Mouse (Mus musculus) heart, embryonic 11.5 days (tissue): Measurements from ENCODE around the gene Dhcr24. TPM values are rescaled to one million over a fixed set of nuclear protein-coding genes. Genes with fewer than 3 reads are reported as not detected.

Source experiments
- ATAC-seq: fragments of 200-750 bp; cut with Nextera tagmentation; replicated peaks from 2 replicates; pipeline ENCODE4 v1.8.0; 2017; ENCODE audit warnings: moderate library complexity; ENCODE audit not compliant: insufficient number of reproducible peaks, low FRiP score, low TSS enrichment
- H3K27ac ChIP-seq: fragments of 300-500 bp; sonication (generic); 2 replicates; pipeline ENCODE4 v1.5.1; 2014; ENCODE audit warnings: mild to moderate bottlenecking, low read depth, low read length
- H3K27me3 ChIP-seq: fragments of 300-500 bp; sonication (generic); 2 replicates; pipeline ENCODE4 v1.6.1; 2014; ENCODE audit warnings: mild to moderate bottlenecking, low read length, mixed read lengths; ENCODE audit not compliant: control insufficient read depth, insufficient read depth
- H3K36me3 ChIP-seq: fragments of 300-500 bp; sonication (generic); 2 replicates; pipeline ENCODE4 v1.6.1; 2014; ENCODE audit warnings: mild to moderate bottlenecking, low read length, moderate library complexity, mixed read lengths; ENCODE audit not compliant: control insufficient read depth, insufficient read depth
- H3K4me1 ChIP-seq: fragments of 300-500 bp; sonication (generic); 2 replicates; pipeline ENCODE4 v1.6.1; 2014; ENCODE audit warnings: low read length; ENCODE audit not compliant: control insufficient read depth, insufficient read depth
- H3K4me2 ChIP-seq: fragments of 300-500 bp; sonication (generic); 2 replicates; pipeline ENCODE4 v1.6.1; 2014; ENCODE audit warnings: mild to moderate bottlenecking, moderate library complexity
- H3K4me3 ChIP-seq: fragments of 300-500 bp; sonication (generic); 2 replicates; pipeline ENCODE4 v1.5.1; 2014; ENCODE audit warnings: low read depth, low read length
- H3K9ac ChIP-seq: fragments of 300-500 bp; sonication (generic); 2 replicates; pipeline ENCODE4 v1.6.1; 2014; ENCODE audit warnings: mild to moderate bottlenecking, low read depth, low read length, moderate library complexity
- H3K9me3 ChIP-seq: fragments of 300-500 bp; sonication (generic); replicated peaks from 2 replicates; pipeline ENCODE4 v1.6.1; 2016; ENCODE audit warnings: low read length; ENCODE audit not compliant: control insufficient read depth
- WGBS: fragments of 180-500 bp; shearing (Covaris S2); extraction: QIAGEN DNeasy Blood & Tissue Kit; methylation state at CpG from one replicate; pipeline ENCODE4 v1.1.7; 2014; ENCODE audit not compliant: insufficient replicate concordance; 5-methylcytosine and 5-hydroxymethylcytosine counted together
- polyA plus RNA-seq: library from polyadenylated mRNA; unstranded; fragments of >200 nt; fragmentation: Nextera tagmentation; extraction: Ambion mirVana; gene quantifications from 2 replicates; pipeline ENCODE4 v1.2.1, GENCODE M21; 2014

Dhcr24 gene
- polyA plus RNA-seq, 1 experiment from 2014 or later: 22.1 TPM

DNA sequence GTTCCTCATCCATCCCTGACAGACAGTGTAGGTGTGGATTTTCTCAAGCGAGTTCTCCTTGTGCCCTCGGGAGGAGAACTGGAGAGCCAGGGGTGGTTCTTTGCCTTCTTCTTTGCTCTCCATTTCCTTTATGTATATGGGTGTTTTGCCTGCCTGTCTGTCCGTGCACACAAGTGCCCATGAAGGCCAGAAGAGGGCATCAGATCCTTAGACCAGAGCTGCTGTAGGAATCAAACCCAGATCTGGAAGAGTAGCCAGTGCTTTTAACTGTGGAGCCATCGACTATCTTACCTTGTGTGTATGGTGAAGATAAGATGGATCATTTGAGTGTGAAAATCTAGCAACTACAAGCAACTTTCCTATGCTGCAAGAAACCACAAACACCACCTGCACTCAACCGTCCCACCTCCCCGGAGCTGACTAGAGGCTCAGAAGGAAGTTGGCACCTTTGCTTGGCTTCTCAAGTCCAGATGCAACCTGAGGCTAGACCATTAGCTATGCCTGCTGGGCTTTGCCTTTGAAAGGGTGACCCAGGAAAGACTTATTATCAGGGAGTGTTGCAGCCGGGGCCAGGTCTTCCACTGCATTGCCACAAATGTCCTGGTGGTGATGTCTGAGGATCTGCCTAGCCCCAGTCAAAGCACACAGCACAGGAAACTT is 27.3 kb upstream of the Dhcr24 start:
- H3K9me3 ChIP-seq: no peaks in the 10 kb centered on the region
- ATAC-seq: no peak
- no peak overlapping the region for H3K27ac ChIP-seq
- 41% methylated on average over 7 of the region's 7 CpGs for WGBS
- H3K4me2 ChIP-seq: no peak overlapping the region
- 0 out of 2 replicates have a peak overlapping the region, but pooled peaks have one; percentile 10 for H3K9ac ChIP-seq
- peaks cover 12% of the 10 kb centered on the region; the same call in 1 of the 2 replicates for H3K4me1 ChIP-seq
- H3K4me3 ChIP-seq: no peak overlapping the region
- no peaks in the 10 kb centered on the region for H3K36me3 ChIP-seq
- peaks cover 2% of the 10 kb centered on the region; the same call in 1 of the 2 replicates for H3K27me3 ChIP-seq

- peaks cover 2% of the 10 kb centered on the region; the same call in 1 of the 2 replicates for H3K27me3 ChIP-seq
- no peak overlapping the region for H3K4me3 ChIP-seq
- no peak for ATAC-seq
- 40% methylated on average over 7 of the region's 7 CpGs for WGBS
- H3K9me3 ChIP-seq: no peaks in the 10 kb centered on the region; the same call in 1 of the 2 replicates
- H3K4me2 ChIP-seq: no peak overlapping the region
- H3K4me1 ChIP-seq: peaks cover 9% of the 10 kb centered on the region; the same call in 1 of the 2 replicates
- no peak overlapping the region for H3K27ac ChIP-seq
- H3K9ac ChIP-seq: no peak overlapping the region
- H3K36me3 ChIP-seq: no peaks in the 10 kb centered on the region
Observed at GRCm38 (mm10) chr4:106534256-106534655, 26.6 kb upstream of the Dhcr24 start.

GRCm38 (mm10) chr4:106539756-106540155 is 21.1 kb upstream of the Dhcr24 start:
- no peaks in the 10 kb centered on the region for H3K36me3 ChIP-seq
- no peak overlapping the region for H3K4me3 ChIP-seq
- no peak for ATAC-seq
- peaks cover 1% of the 10 kb centered on the region; the same call in 1 of the 2 replicates for H3K4me1 ChIP-seq
- WGBS: 87% methylated on average over 5 of the region's 5 CpGs
- no peak overlapping the region for H3K27ac ChIP-seq
- H3K9ac ChIP-seq: no peak overlapping the region
- no peak overlapping the region for H3K4me2 ChIP-seq
- H3K9me3 ChIP-seq: no peaks in the 10 kb centered on the region; the same call in 1 of the 2 replicates
- peaks cover 5% of the 10 kb centered on the region; the same call in 1 of the 2 replicates for H3K27me3 ChIP-seq

DNA sequence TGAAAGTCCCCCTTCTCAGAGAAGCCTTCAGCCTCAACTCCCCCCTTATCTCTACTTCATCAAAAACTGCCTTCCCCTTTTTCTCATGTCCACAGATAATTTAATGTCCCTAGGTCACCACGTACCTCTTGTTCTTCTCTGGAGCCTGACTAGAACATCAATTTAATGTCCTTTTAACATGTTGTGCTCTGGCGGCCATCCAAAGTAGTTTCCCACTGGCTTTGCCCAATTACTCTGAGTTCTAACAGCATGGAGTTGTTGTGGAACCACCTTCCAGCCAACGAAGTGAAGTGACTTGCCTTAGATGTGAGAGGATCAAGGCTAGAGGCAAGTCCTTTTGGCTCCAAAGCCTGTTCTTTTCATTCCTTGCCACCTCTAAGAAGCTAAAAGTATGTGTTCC is 19.3 kb upstream of the Dhcr24 start:
- 59% methylated on average over 3 of the region's 3 CpGs for WGBS
- Histone ChIP-seq H3K9me3 (no peaks in the 10 kb centered on the region; the same call in 1 of the 2 replicates), H3K9ac (no peak overlapping the region), H3K27me3 (0 out of 2 replicates have a peak, but pooled peaks cover 3% of the 10 kb centered on the region), H3K36me3 (no peaks in the 10 kb centered on the region), H3K27ac (no peak overlapping the region), H3K4me1 (peaks cover 14% of the 10 kb centered on the region), H3K4me2 (no peak overlapping the region), H3K4me3 (no peak overlapping the region)
- ATAC-seq: no peak

DNA sequence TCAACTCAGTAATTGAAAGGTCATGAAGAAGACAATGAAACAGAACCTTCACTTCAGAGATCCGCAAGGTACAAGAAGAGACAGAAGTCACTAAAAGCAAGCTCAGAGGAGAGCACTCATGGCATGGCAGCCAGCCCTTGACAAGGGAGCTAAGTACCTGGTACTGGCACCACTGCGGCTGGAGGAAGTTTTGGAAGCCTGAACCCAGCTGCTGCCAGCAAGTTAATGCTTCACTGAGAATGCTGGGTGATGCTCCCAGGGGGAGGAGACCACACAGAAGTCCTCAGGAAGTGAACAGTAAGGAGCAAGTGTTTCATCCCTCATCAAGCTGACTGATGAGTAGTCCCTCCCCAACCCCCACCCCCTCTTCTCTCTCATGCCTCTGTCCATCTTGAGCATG is 18.6 kb upstream of the Dhcr24 start:
- no peaks in the 10 kb centered on the region for H3K36me3 ChIP-seq
- no peak overlapping the region for H3K4me3 ChIP-seq
- 87% methylated on average over 2 of the region's 2 CpGs for WGBS
- no peak overlapping the region for H3K27ac ChIP-seq
- 0 out of 2 replicates have a peak, but pooled peaks cover 3% of the 10 kb centered on the region for H3K27me3 ChIP-seq
- H3K9ac ChIP-seq: no peak overlapping the region
- no peaks in the 10 kb centered on the region; the same call in 1 of the 2 replicates for H3K9me3 ChIP-seq
- H3K4me2 ChIP-seq: no peak overlapping the region
- peaks cover 14% of the 10 kb centered on the region for H3K4me1 ChIP-seq
- no peak for ATAC-seq

- no peak overlapping the region for H3K4me3 ChIP-seq
- peaks cover 14% of the 10 kb centered on the region for H3K4me1 ChIP-seq
- H3K4me2 ChIP-seq: peak overlapping the region; percentile 4; the same call in 1 of the 2 replicates
- no peak for ATAC-seq
- 0 out of 2 replicates have a peak, but pooled peaks cover 3% of the 10 kb centered on the region for H3K27me3 ChIP-seq
- no peaks in the 10 kb centered on the region for H3K36me3 ChIP-seq
- H3K9me3 ChIP-seq: 0 out of 2 replicates have a peak, but pooled peaks cover 3% of the 10 kb centered on the region
- H3K9ac ChIP-seq: no peak overlapping the region
- H3K27ac ChIP-seq: no peak overlapping the region
- 30% methylated on average over 8 of the region's 8 CpGs for WGBS
Observed at GRCm38 (mm10) chr4:106545817-106546373, 14.9 kb upstream of the Dhcr24 start.

- H3K4me1 ChIP-seq: peaks cover 14% of the 10 kb centered on the region
- no peak overlapping the region for H3K27ac ChIP-seq
- no peak overlapping the region for H3K9ac ChIP-seq
- H3K9me3 ChIP-seq: 0 out of 2 replicates have a peak, but pooled peaks cover 3% of the 10 kb centered on the region
- H3K4me3 ChIP-seq: no peak overlapping the region
- H3K27me3 ChIP-seq: 0 out of 2 replicates have a peak, but pooled peaks cover 5% of the 10 kb centered on the region
- no peaks in the 10 kb centered on the region for H3K36me3 ChIP-seq
- WGBS: 64% methylated on average over 1 of the region's 1 CpGs
- H3K4me2 ChIP-seq: no peak overlapping the region
- no peak for ATAC-seq
Observed at GRCm38 (mm10) chr4:106546896-106547295, 13.9 kb upstream of the Dhcr24 start.

DNA sequence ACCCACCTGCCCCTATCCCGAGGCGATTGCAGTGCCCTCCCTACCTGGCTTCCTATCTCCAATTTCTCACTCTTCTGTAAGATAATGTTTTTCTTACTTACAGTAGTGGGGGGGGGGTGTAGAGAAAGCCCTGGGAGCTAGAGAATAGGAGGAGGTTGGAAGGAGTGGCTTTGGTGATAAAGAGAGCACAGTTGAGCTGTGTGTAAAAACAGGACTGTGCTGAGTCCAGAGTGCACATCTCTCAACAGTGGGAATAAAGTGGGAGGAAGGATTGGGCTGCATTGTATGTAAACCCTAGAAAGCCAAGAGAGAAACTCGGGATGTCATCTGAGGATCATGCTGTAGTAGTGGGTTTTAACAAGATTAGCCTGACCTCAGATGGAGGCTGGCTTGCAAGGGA is 12.7 kb upstream of the Dhcr24 start:
- no peaks in the 10 kb centered on the region for H3K36me3 ChIP-seq
- H3K4me1 ChIP-seq: peaks cover 14% of the 10 kb centered on the region
- no peak overlapping the region for H3K4me2 ChIP-seq
- H3K9me3 ChIP-seq: 0 out of 2 replicates have a peak, but pooled peaks cover 3% of the 10 kb centered on the region
- no peak overlapping the region for H3K9ac ChIP-seq
- H3K27ac ChIP-seq: no peak overlapping the region
- H3K4me3 ChIP-seq: no peak overlapping the region
- H3K27me3 ChIP-seq: 0 out of 2 replicates have a peak, but pooled peaks cover 2% of the 10 kb centered on the region
- no peak for ATAC-seq
- WGBS: 72% methylated on average over 3 of the region's 3 CpGs
